Mouse (Mus musculus) kidney, adult 2 months (tissue): Measurements from ENCODE around the gene Man2a1. TPM values are rescaled to one million over a fixed set of nuclear protein-coding genes. Genes with fewer than 3 reads are reported as not detected.

Experiments
- DNase-seq: peaks from one replicate; pipeline ENCODE4 v3.0.0; 2021
- H3K27ac ChIP-seq: fragments of 200-500 bp; 2 replicates; pipeline ENCODE4 v1.5.1; 2012; ENCODE audit warnings: low read depth, low read length, control low read depth, inconsistent platforms; ENCODE audit not compliant: insufficient read depth
- H3K27me3 ChIP-seq: fragments of 200-500 bp; replicated peaks from 2 replicates; pipeline ENCODE4 v1.6.1; 2012; ENCODE audit warnings: mild to moderate bottlenecking, moderate library complexity, low read length, inconsistent platforms; ENCODE audit not compliant: control insufficient read depth, insufficient read depth
- H3K36me3 ChIP-seq: fragments of 200-500 bp; 2 replicates; pipeline ENCODE4 v1.6.1; 2012; ENCODE audit warnings: mild to moderate bottlenecking, moderate library complexity, low read length, inconsistent platforms; ENCODE audit not compliant: control insufficient read depth, insufficient read depth
- H3K4me1 ChIP-seq: fragments of 200-500 bp; 2 replicates; pipeline ENCODE4 v1.6.1; 2011; ENCODE audit warnings: low read length; ENCODE audit not compliant: control insufficient read depth, insufficient read depth
- H3K4me3 ChIP-seq: fragments of 200-500 bp; 2 replicates; pipeline ENCODE4 v1.5.1; 2011; ENCODE audit warnings: mild to moderate bottlenecking, low read depth, low read length, control low read depth; ENCODE audit not compliant: insufficient read depth
- CTCF ChIP-seq: fragments of 200-500 bp; conservative IDR thresholded peaks from 2 replicates; pipeline ENCODE4 v1.5.1; 2011; ENCODE audit warnings: low read depth, mild to moderate bottlenecking, control low read depth, low read length, moderate library complexity, mixed read lengths; ENCODE audit not compliant: insufficient read depth, insufficient read length
- POLR2A ChIP-seq: fragments of 200-500 bp; IDR thresholded peaks from one replicate; pipeline ENCODE4 v1.6.1; 2011; ENCODE audit warnings: low read depth, low read length, control low read depth
- WGBS: fragments of 180-500 bp; shearing (Covaris S2); methylation state at CpG from one replicate; pipeline ENCODE4 v1.1.7; 2018; 5-methylcytosine and 5-hydroxymethylcytosine counted together
- polyA plus RNA-seq: library from polyadenylated mRNA; depleted of rRNA; stranded (reverse); fragments of >200 nt; gene quantifications from 2 replicates; pipeline ENCODE4 v1.2.3, GENCODE M21; 2012

Man2a1 gene
- polyA plus RNA-seq, 1 experiment, result 27.3 TPM

DNA sequence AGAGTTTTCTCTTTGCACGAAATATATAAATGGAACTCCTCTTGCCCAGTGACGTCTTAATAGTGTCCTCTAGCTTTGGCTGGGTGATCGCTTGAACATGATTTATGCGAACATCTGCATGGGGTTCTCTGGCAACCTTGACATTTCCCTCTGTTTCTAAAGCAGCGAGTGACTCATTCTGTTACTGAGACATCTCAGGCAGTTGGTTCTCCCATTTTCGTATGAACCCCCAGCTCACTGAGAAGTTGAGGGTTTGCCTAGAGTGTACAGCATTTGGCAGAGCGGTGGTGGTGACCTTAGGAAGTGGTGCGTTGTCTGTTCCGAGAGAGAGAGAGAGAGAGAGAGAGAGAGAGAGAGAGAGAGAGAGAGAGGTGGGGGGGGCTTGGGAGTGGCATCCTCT lies 2.6 kb downstream of the Man2a1 start:
- no peak overlapping the region for H3K27ac ChIP-seq
- H3K4me1 ChIP-seq, result peaks cover 26% of the 10 kb centered on the region
- TF ChIP-seq POLR2A, result no peak
- TF ChIP-seq CTCF, result no peak
- no peak for DNase-seq
- no peaks in the 10 kb centered on the region for H3K36me3 ChIP-seq
- no peaks in the 10 kb centered on the region for H3K27me3 ChIP-seq
- 50% methylated on average over 9 of the region's 9 CpGs for WGBS
- H3K4me3 ChIP-seq, result peak overlapping the region; percentile 30

DNA sequence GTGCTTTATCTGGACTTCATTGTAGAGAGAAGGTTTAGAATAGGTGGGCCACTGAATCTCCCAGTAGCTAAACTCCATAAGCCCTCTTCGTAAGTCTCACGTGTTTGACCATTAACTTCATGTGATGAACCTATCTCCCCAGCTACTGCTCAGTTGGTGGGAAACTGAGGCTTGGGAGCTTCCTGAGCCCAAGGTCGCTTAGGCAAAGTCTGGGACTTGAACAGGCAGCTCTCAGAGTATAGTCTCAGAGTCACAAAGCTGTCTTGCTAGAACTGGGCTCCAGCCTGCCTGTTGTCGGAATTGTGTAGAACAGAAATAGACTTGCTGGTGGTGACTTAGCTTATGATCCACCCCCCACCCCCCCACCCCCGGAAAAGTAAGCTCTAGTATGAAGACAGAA lies 3.0 kb downstream of the Man2a1 start:
- Histone ChIP-seq H3K27ac (0 out of 2 replicates have a peak overlapping the region, but pooled peaks have one; percentile 12), H3K4me3 (peak overlapping the region; percentile 30), H3K4me1 (peaks cover 28% of the 10 kb centered on the region), H3K27me3 (no peaks in the 10 kb centered on the region), H3K36me3 (no peaks in the 10 kb centered on the region)
- no peak for DNase-seq
- no peak for TF ChIP-seq CTCF
- TF ChIP-seq POLR2A, result no peak
- 77% methylated on average over 5 of the region's 5 CpGs for WGBS

DNA sequence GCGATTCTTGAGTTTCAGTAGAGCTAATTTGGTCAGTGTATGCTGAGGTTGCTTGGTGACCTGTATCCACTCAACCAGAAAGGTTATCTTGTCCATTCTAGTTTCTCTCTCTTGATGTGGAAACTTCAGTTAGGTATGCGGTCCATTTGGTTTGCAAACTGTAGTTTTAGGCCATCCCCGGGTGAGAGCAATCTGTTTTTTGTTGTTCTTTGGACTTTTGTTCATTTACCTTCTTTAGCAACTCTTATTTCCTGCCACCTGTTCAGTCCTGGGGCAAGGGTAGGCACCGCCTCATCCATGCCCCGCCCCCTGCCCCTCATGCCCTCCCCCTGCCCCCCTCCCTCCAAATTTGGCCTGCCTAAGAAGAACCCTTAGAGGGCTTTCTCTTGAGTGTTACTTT lies 3.6 kb downstream of the Man2a1 start:
- Histone ChIP-seq H3K4me3 (no peak overlapping the region), H3K36me3 (no peaks in the 10 kb centered on the region), H3K27ac (peak overlapping the region; percentile 12; the same call in 1 of the 2 replicates), H3K4me1 (peaks cover 28% of the 10 kb centered on the region), H3K27me3 (no peaks in the 10 kb centered on the region)
- TF ChIP-seq POLR2A (no peak), CTCF (no peak)
- WGBS, result 50% methylated on average over 5 of the region's 5 CpGs
- DNase-seq, result peak; percentile 40

- Histone ChIP-seq H3K27me3 (no peaks in the 10 kb centered on the region), H3K27ac (0 out of 2 replicates have a peak overlapping the region, but pooled peaks have one; percentile 32), H3K4me1 (peaks cover 17% of the 10 kb centered on the region), H3K4me3 (no peak overlapping the region), H3K36me3 (no peaks in the 10 kb centered on the region; the same call in 1 of the 2 replicates)
- no peak for TF ChIP-seq CTCF
- no peak for TF ChIP-seq POLR2A
- 93% methylated on average over 6 of the region's 6 CpGs for WGBS
- DNase-seq, result no peak
Measured at GRCm38 (mm10) chr17:64608228-64608627, 7.7 kb downstream of the Man2a1 start.

GRCm38 (mm10) chr17:64608923-64609598 lies 8.5 kb downstream of the Man2a1 start:
- Histone ChIP-seq H3K27me3 (no peaks in the 10 kb centered on the region), H3K36me3 (no peaks in the 10 kb centered on the region; the same call in 1 of the 2 replicates), H3K4me3 (no peak overlapping the region), H3K27ac (no peak overlapping the region), H3K4me1 (peaks cover 14% of the 10 kb centered on the region)
- TF ChIP-seq POLR2A (no peak), CTCF (no peak)
- no peak for DNase-seq
- 59% methylated on average over 6 of the region's 6 CpGs for WGBS

DNA sequence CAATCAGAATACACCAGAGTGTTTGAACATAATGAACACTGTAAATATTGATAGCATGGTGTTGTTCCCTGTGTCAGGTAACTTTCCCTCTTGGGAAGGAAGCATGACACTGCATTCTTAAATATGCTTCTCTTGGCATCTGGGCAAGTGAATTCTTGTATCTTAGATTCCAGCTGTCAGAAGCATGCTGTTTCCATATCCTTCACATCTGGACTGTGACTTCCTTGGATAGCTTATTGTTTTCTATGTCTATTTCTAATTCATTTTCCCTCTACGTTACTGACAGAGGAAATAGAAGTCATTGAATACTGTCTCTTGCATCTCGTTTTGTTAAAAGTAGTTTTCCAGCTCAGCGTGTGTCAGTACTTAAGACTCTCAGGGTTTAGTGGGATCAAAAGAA lies 9.2 kb downstream of the Man2a1 start:
- Histone ChIP-seq H3K27me3 (no peaks in the 10 kb centered on the region), H3K4me3 (no peak overlapping the region), H3K36me3 (no peaks in the 10 kb centered on the region; the same call in 1 of the 2 replicates), H3K4me1 (peaks cover 14% of the 10 kb centered on the region), H3K27ac (no peak overlapping the region)
- no peak for DNase-seq
- TF ChIP-seq CTCF (no peak), POLR2A (no peak)
- WGBS, result 70% methylated on average over 3 of the region's 3 CpGs

- Histone ChIP-seq H3K36me3 (no peaks in the 10 kb centered on the region; the same call in 1 of the 2 replicates), H3K4me1 (peaks cover 27% of the 10 kb centered on the region), H3K27me3 (no peaks in the 10 kb centered on the region), H3K4me3 (no peak overlapping the region), H3K27ac (no peak overlapping the region)
- TF ChIP-seq POLR2A (no peak), CTCF (no peak)
- DNase-seq, result no peak
- 79% methylated on average over 5 of the region's 5 CpGs for WGBS
Measured at GRCm38 (mm10) chr17:64611426-64611825, 10.9 kb downstream of the Man2a1 start.
